Mouse (Mus musculus) embryo, embryonic 9.5 days (tissue): ENCODE results near the gene Slc25a22.

Experiments used
- DNase-seq: peaks from one replicate; pipeline ENCODE4 v3.0.0-alpha.2; 2017; ENCODE audit errors: extremely low spot score

Slc25a22 gene

DNA sequence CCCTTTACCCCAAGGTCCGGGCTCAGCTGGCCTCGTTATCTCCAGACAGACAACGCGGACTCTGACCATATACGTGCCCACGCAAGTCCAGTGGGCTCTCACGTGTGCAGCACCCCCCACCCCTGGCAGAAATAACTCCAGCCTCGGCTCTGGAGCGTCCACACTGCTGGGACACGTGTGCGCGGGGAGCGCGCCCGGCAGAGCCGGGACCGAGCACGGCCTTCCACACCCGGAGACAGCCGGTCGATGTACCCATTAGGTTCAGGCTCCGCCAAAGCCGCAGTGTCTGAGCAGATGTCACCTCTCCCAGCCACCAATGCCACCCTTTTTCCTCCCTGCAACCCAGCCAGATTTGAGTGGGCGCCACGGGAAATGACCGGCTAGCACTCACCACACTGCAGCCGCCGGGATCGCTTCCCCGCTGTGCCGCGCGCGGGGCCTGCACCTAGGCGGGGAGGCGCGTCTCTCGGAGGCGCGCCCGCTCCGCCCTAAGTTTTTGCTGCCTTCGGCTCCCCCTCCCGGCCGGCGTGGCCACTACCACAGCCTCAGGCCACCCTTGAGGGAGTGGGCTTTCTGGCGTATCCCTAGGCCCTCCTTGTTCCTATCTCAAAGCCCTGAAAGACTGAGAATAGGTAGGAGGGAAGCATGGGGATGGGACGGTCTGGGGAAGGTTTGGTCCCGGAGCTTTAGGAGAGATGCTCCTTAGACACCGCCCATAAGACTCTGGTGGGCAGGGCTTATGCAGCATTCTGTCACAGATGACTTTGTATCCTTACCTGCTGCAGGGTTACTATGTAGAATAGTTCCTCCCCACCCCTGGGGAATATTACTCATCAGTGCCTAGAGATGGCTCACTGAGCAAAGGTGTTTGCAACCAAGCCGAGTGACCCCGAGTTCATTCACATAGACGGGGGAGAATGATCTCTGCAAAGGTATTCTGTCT lies at the start of gene Slc25a22:
TSS of gene Slc25a22 (minus strand) at position 715 of the 943 bp plus-strand sequence.
- DNase-seq, result peak; percentile 88

- DNase-seq, result no peak
These were observed 49.4 kb upstream of the Slc25a22 start for GRCm38 (mm10) chr7:141487141-141487540.

DNA sequence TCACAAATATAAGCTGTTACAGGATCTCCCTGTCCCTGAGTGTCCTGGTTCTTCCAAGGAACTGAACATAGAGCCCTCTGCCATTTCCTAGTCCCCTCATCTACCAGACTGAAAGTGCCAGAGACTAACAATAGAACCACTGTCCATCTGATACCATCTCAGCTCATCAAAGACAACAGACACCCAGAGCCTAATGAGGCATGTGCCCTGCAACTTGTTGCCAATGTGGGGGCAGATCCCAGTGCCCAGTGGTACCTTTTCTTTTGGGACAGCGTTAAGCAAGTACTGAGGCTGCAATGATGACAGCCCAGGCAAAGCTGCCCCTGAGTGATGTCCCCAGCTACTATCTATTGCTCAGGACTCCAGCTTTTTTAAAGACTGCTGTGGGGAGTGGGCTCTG lies 48.5 kb upstream of the Slc25a22 start:
- no peak for DNase-seq

- no peak for DNase-seq
These were observed 47.9 kb upstream of the Slc25a22 start for GRCm38 (mm10) chr7:141485606-141486005.

DNA sequence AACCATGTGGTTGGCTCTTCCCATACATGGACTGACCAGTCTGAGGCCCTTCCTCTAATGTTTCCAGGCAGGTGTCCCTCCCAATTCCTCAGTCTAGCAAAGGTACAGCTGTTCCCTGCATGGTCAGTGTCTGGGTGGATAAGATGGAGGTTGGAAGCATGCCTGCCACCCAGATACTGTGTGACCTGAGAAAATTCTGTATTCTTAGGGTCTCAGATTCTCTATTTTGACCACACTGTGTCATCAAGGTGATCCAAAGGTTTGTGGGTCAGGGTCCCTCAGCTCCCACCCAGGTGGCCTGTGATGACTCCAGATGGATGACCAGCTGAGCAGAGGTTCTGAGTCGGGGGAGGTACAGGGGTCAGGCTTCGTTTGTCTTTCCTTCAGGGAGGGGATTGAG lies 47.5 kb upstream of the Slc25a22 start:
- DNase-seq, result no peak

DNA sequence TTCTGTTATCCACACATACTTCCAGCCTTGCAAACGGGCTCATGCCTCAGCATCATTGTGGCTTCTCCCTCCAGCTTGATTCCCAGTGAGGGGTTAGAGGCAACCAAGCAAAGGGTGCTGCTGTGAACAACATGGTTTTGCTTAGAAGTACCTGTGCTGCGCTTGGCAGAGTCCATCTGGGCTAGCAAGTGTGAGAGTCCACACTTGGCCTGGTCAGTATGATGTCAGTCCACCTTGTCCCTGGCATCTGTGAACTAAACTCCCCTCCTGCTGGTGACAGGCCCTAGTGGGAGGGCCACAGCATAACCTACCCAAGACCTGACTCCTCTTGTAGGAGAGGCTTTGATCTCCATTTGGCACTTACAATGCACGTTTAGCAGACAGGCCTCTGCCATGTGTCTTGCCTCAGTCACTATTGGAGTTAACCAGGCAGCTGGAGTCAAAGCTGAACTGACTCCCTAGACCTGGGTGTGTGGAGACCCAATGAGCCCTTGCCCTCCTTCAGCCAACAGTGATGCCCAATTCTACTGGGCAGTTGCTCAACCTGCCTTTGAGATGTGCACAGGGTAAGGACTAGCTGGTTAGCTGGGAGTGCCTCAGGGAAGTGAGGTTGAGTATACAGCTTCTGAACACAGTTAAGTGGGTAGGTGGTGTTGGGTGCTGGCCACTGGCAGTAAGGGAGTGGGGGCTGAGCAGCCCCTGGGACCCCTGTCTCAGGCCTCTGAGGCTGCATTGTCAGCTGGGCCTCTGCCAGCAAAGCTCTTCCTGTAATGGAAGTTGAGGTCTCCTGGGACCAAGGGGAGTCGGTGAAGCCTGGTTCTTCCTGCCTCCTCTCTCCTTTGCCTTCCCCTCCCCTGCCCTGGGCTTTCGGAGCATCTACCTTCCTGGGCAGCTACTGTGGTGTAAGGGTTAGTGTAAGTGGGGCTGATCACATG lies 46.8 kb upstream of the Slc25a22 start:
- DNase-seq, result no peak

GRCm38 (mm10) chr7:141483114-141483653 lies 45.5 kb upstream of the Slc25a22 start:
- DNase-seq, result no peak

GRCm38 (mm10) chr7:141482531-141483024 lies 44.9 kb upstream of the Slc25a22 start:
- DNase-seq, result no peak

- peak; percentile 78 for DNase-seq
These were observed 44.1 kb upstream of the Slc25a22 start for GRCm38 (mm10) chr7:141481498-141482401.

DNA sequence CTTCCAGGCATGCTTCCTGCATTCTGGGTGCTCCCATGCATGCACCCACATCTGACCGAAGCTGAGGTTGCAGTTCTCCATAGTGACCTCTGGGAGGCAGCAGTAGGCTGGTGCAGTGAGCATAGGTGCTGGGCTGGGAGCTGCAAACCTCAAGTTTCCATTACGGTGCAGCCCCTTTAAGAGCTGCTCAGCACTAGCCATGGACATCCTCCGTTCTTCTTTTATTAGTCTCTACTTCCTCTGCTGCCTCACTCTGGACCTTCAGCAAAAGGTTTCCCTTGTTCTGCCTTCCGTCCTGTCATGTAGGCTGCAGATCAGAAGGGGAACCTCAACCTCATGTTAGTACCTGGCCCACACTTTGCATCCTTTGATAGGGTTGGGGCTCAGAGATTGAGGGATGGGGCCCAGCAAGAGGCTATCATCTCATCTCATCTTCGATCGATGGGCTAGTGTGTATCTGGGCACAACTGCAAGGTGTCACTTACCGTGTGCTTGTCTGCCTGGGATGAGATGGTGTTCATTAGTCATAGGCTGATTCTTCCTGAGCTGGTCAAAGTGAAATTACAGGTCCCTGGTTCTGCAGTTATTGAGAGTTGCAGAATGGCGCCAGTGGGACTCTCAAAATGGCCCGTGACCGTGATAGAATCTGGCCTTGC lies 43.3 kb upstream of the Slc25a22 start:
- DNase-seq, result peak; percentile 68

GRCm38 (mm10) chr7:141478270-141478748 lies 40.6 kb upstream of the Slc25a22 start:
- no peak for DNase-seq

GRCm38 (mm10) chr7:141477578-141478269 lies 40.0 kb upstream of the Slc25a22 start:
- DNase-seq, result no peak

DNA sequence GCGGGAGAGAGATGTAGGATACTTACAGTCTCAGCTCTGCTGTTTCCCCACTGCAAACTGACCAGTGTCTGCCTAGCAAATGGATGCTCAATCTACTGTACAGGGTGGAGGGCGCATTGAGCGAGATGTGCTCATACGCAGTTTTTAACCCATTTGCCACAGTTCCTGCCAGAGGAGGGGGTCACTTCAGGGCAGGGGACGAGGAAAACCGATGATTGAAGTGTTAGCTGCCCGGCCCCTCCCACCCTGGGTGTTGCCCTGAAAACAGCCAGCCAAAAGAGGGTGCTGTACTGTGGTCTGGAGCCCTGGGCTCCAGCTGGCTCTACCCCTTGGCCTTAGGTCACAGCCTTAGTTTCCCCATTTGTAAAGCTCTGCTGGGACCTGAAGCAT lies 39.3 kb upstream of the Slc25a22 start:
- no peak for DNase-seq

GRCm38 (mm10) chr7:141476226-141476980 lies 38.7 kb upstream of the Slc25a22 start:
- DNase-seq, result peak; percentile 80

GRCm38 (mm10) chr7:141475805-141476158 lies 38.1 kb upstream of the Slc25a22 start:
- no peak for DNase-seq

DNA sequence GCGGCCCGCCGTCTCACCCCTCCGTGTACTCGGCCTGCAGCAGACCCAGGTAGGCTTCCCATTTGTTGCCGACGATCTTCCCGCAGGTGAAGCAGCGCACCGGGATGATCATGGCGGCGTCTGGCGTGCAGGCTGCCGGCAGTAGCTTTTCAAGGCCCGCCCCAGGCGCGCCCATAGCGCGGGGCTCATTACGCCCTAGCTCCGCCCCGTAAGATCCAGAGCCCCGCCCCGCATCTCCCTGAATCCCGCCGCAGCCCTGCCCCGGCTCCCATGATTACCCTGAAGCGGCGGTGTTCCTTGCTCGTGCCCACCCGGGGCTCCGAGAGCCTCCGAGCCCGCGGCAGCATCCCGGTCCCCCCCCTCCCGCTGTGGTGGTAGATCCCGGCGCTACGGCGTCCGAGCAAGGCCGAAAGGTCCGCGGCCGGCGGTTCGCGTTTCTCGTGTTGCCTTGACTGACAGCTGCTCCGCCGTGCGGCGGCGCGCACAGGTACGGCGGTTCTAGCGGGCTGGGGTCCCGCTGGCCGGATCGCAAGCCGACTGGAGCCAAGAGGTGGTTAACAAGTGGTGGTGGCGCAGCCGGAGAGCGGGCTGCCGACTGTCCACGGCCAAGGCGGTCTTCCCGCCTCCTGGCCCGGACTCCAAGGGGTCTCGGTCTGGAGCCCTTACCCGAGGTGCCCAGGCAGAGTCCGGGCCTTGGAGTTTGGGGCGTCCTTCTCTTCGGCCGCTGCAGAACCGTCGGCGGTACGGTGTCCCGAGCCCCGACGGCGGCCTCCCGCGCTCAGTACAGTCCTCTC lies 37.5 kb upstream of the Slc25a22 start, which contains the start of the genes Polr2l and Tspan4:
TSS of gene Polr2l (minus strand) at position 122 of the 794 bp plus-strand sequence.
TSS of gene Tspan4 (plus strand) at position 230 of the 794 bp plus-strand sequence.
- DNase-seq, result peak; percentile 93

DNA sequence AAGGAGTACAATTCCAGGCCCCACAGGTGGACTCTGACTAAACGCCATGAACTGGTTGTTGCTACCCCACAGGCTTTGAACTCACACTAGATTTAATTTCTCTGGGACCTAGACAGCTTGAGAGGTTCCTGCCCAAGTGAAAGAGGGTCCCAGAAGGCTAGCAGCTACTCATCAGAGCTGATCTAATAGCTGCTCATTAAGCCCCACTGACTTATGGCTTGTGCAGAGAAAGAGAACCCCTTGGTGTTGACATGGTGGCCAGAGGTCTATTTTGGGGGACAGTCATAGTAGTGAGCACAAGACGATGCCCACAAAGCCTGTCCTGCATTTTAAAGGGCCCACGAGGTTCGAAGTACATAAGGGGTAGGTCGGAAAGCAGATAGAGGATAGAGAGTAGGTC lies 36.5 kb upstream of the Slc25a22 start:
- no peak for DNase-seq

GRCm38 (mm10) chr7:141472763-141473162 lies 35.1 kb upstream of the Slc25a22 start:
- no peak for DNase-seq
